Mouse (Mus musculus) adrenal gland, adult 10 weeks (tissue): ENCODE data around the gene Jagn1. TPM values are rescaled to one million over a fixed set of nuclear protein-coding genes. Genes with fewer than 3 reads are reported as not detected.

Experiments
- polyA plus RNA-seq: library from polyadenylated mRNA; stranded (reverse); fragments of 350-450 nt; fragmentation: Illumina TruSeq; extraction: RNeasy Lipid Tissue Mini Kit (QIAGEN cat#74804); gene quantifications from one replicate; pipeline ENCODE4 v1.2.3, GENCODE M21; 2014; ENCODE audit warnings: low read depth, low replicate concordance

Gene Jagn1
- 26.1 TPM for polyA plus RNA-seq

DNA sequence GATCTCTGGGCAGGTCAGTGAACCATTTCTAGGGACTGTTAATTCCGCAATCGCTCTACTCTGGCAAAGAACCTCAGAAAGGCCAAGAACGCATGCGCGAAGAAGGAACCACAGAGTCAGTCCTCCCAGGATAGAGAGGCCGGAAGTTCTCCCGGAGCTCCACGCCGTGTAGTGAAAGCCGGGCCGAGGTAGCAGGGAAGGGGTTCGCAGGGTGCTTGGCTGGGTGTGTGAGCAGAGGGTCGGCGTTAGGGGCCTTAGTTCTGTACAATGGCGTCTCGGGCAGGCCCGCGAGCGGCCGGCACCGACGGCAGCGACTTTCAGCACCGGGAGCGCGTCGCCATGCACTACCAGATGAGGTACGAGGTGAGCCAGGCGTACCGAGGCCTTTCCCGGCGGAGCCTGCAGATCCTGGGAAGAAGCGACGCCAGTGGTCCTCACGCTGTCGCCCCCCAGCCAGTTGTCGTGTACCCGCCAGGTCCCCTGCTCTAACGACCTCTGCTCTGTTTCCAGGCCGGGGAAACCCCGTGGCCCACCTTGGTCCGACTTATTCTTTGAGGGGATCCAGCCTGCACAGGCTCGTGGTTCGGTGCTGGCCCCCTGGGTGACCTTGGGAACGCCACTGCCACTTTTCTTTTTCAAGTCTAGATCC is at the start of gene Jagn1:
Gene Jagn1, plus strand, starts transcription at position 128 of the 649 bp plus-strand sequence.

DNA sequence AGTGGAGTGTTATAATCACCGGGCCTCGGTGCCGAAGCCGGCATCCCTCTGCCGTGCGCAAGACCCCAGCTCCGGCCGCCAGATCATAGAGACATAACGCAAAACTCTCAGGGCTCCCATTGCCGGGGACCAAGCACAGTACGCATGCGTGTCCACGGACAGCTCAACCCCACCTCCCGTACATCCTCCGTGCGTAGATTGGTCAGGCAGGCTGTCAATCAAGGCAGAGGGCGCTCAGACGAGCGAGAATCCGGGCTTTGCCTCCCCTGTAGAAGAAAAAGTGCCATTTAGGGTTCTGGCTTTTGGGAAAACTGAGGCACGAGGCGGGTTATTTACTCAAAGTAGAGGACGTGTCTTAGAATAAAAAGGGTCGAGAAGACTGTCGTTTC is 23.2 kb upstream of the Jagn1 start, which contains the start of gene Rpusd3:
Gene Rpusd3, minus strand, starts transcription at position 142 of the 389 bp plus-strand sequence.

DNA sequence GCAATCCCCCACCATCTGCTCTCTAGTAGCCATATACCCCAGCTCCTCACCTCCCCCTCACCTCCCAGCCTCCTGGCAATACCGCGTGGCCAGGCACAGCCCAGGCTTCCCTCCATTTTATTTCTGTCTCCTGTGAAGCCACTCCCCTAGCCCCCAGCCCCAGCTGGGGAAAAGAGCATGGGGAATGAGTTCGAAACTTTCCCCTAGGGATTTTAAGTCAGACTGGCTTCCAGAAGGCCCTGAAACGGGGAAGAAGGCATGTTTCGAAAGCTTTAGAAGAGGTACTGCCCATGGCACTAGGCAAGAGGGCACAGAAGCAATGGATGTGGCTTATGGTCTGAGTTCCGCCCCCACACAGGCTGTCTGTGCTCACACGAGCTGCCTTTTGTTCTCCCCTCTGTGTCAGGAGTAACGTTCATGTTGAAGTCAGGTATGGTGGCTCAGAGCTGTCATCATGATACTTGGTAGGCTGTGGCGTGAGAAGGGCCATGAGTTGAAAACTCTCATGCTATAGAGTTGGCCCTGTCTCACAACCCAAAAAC is 6.6 kb upstream of the Jagn1 start, which contains the start of gene Cidec:
Gene Cidec, minus strand, starts transcription at position 97 of the 542 bp plus-strand sequence.

DNA sequence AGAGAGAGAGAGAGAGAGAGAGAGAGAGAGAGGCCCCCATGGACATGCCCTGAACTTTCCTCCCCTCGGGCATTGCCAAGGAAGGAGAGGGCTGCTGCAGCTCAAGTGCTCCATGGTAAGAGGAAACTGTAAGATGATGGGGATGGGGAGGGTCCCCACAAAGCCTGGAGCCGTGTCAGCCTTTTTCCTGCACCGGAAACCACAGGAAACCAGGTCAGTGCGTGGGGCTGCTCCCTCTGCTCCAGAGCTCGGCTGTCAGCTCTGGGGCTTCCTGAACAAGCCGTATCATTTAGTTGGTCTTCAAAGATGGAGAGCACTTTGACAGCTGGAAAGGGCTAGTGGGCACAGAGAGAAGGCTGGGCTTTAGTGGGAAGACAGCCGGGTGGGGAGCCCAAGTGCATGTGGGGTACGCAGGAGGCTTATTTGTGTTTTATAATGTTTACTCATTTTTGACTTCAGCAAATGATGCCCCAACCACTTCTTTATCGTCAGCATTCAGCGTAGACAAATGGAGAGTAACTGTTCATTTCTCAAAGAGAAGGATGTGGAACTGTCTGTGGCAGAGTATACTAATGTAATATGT is 15.7 kb downstream of the Jagn1 start, which contains the start of gene Il17re:
Gene Il17re, plus strand, starts transcription at position 533 of the 583 bp plus-strand sequence.

DNA sequence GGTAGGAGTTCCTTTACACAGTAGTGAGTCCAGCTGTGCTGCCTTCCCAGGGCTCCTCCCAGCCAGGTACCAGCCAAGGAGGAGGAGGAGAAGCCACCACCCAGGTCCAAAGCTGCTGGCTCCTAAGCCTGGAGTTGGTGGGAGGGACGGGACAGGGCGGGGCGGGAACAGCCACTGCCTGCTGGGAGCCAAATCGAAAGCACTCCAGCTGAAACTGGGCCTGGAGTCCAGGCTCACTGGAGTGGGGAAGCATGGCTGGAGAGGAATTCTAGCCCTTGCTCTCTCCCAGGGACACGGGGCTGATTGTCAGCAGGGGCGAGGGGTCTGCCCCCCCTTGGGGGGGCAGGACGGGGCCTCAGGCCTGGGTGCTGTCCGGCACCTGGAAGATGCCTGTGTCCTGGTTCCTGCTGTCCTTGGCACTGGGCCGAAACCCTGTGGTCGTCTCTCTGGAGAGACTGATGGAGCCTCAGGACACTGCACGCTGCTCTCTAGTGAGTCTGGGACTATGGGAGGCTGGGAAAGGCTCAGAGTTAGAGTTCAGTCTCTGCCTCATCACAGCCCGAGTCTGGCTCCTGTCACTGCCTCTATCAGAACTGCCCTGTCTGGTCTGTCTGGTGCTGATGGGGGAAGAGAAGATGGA is 29.0 kb downstream of the Jagn1 start, which contains the start of gene Il17rc:
Gene Il17rc, plus strand, starts transcription at position 131 of the 640 bp plus-strand sequence.

DNA sequence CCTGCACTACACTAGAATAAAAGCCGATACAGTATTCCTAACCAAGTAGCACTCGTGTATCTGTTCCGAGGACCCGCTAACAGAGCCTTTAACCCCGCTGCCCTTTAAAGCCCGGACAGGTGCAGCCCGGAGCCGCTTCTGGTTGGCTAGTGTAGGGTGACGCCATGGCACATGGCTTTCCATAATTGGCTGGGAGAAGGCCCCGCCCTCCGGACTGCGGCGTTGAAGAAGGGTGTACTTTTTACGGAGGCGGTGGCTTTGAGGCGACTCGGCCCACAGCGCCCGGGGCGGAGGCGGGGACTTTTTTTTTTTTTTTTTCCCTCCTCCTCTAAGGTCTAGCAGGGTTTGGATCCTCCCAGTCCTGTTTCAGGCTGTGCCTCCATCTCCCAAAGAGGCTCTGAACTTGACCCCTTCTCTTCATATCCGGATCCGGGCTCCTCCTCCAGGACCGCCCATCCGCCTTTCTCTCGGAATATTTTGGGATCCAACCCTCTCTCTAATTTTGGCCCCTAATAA is 40.8 kb downstream of the Jagn1 start, which contains the start of gene Creld1:
Gene Creld1, plus strand, starts transcription at position 198 of the 516 bp plus-strand sequence.

Other genes starting within 250 kb of the Jagn1 start
- 1.3 TPM for gene Lhfpl4, start 247.2 kb upstream of the Jagn1 start, polyA plus RNA-seq
- gene Mtmr14, start 204.7 kb upstream of the Jagn1 start, polyA plus RNA-seq, result 14.2 TPM
- gene Cpne9, start 160.3 kb upstream of the Jagn1 start, polyA plus RNA-seq, result 0.52 TPM
- gene Brpf1, start 135.4 kb upstream of the Jagn1 start, polyA plus RNA-seq, result 3.6 TPM
- gene Ogg1, start 115.6 kb upstream of the Jagn1 start, polyA plus RNA-seq, result 2.2 TPM
- 34.8 TPM for gene Camk1, start 98.6 kb upstream of the Jagn1 start, polyA plus RNA-seq
- 2.0 TPM for gene Tada3, start 64.7 kb upstream of the Jagn1 start, polyA plus RNA-seq
- gene Arpc4, start 64.5 kb upstream of the Jagn1 start, polyA plus RNA-seq, result 86.1 TPM
- gene Ttll3, start 53.3 kb upstream of the Jagn1 start, polyA plus RNA-seq, result 0.58 TPM
- not detected for gene Rpusd3, start 23.2 kb upstream of the Jagn1 start, polyA plus RNA-seq
- 20.4 TPM for gene Cidec, start 6.8 kb upstream of the Jagn1 start, polyA plus RNA-seq
- gene Il17re, start 15.9 kb downstream of the Jagn1 start, polyA plus RNA-seq, result not detected
- gene Il17rc, start 28.9 kb downstream of the Jagn1 start, polyA plus RNA-seq, result 0.99 TPM
- 6.1 TPM for gene Creld1, start 40.7 kb downstream of the Jagn1 start, polyA plus RNA-seq
- not detected for gene Prrt3, start 59.4 kb downstream of the Jagn1 start, polyA plus RNA-seq
- 166 TPM for gene Emc3, start 89.1 kb downstream of the Jagn1 start, polyA plus RNA-seq
- gene Fancd2, start 89.1 kb downstream of the Jagn1 start, polyA plus RNA-seq, result 0.82 TPM
- not detected for gene Fancd2os, start 158.1 kb downstream of the Jagn1 start, polyA plus RNA-seq
- 81.6 TPM for gene Brk1, start 162.2 kb downstream of the Jagn1 start, polyA plus RNA-seq
- 38.0 TPM for gene Vhl, start 181.4 kb downstream of the Jagn1 start, polyA plus RNA-seq
- 3.8 TPM for gene Irak2, start 195.9 kb downstream of the Jagn1 start, polyA plus RNA-seq